Mouse (Mus musculus) layer of hippocampus, postnatal 25 days (tissue): ENCODE measurements around the gene Slc22a3. TPM values are rescaled to one million over a fixed set of nuclear protein-coding genes. Genes with fewer than 3 reads are reported as not detected.

Experiments
- total RNA-seq, 2 experiments: library from RNA; stranded (reverse); gene quantifications; 2 replicates each; pipeline ENCODE4 v1.2.3; 2021

The Slc22a3 gene
- total RNA-seq, 2 experiments from 2014 or later = 0.54 to 1.0 TPM

Other genes starting within 250 kb of the Slc22a3 start
- gene Map3k4, start 188.9 kb downstream of the Slc22a3 start, total RNA-seq = 10 to 100 TPM; 56.9 to 58.6 TPM
- gene Plg, start 129.1 kb downstream of the Slc22a3 start, total RNA-seq = not detected
- gene Slc22a2, start 76.4 kb upstream of the Slc22a3 start, total RNA-seq = under 1 TPM; 0.19 to 0.25 TPM
- not detected for gene Slc22a1, start 168.1 kb upstream of the Slc22a3 start, total RNA-seq